Mouse (Mus musculus) myocyte (in vitro differentiated cells): ENCODE data around the gene Bysl.

Experiments used
- E2F4 ChIP-seq: IDR thresholded peaks from one replicate; pipeline ENCODE4 v1.6.1; 2011; ENCODE audit warnings: mild to moderate bottlenecking, control low read depth, moderate library complexity; ENCODE audit not compliant: insufficient read depth
- MAX ChIP-seq: IDR thresholded peaks from one replicate; pipeline ENCODE4 v1.6.1; 2011; ENCODE audit warnings: low read depth, mild to moderate bottlenecking, control low read depth
- POLR2A ChIP-seq: IDR thresholded peaks from one replicate; pipeline ENCODE4 v1.6.1; 2011; ENCODE audit warnings: low read depth, mild to moderate bottlenecking, control low read depth, moderate library complexity; ENCODE audit not compliant: insufficient read length
- TCF12 ChIP-seq: IDR thresholded peaks from one replicate; pipeline ENCODE4 v1.6.1; 2011; ENCODE audit warnings: mild to moderate bottlenecking, control low read depth; ENCODE audit not compliant: poor library complexity, insufficient read depth, severe bottlenecking

DNA sequence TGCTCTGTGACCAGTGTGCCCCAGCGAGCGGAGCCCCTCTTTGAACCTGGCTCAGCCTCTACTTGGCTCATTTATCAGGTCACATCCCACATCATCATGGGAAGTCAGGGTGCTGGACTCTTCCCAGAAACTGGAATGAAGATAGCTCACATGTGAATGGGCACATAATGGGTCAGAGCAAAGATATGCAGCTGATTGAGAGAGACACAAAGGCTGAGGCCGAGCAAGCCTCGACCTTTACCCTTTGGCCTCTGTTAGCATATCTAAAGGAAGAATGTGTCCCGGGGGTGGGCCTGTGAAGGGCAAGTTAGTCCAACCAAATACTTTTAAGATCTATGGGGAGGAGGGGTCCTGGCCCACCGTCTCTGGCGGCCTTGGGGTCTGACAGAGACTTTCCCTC, 39.7 kb downstream of the Bysl start:
- TF ChIP-seq POLR2A (no peak), E2F4 (no peak), MAX (no peak), TCF12 (no peak)
